Mouse (Mus musculus) heart, postnatal 0 days (tissue): ENCODE measurements around the gene Timm8a2.

ENCODE experiments used
- CTCF ChIP-seq: IDR thresholded peaks from 2 replicates; pipeline ENCODE4 v1.5.1; 2016; ENCODE audit warnings: antibody characterized with exemption, control low read depth, low read depth
- EP300 ChIP-seq: IDR thresholded peaks from 2 replicates; pipeline ENCODE4 v1.6.1; 2016; ENCODE audit warnings: antibody characterized with exemption, low read depth

- no peak for TF ChIP-seq CTCF
- TF ChIP-seq EP300: no peak
These were observed 39.0 kb upstream of the Timm8a2 start for GRCm38 (mm10) chr14:121995557-121995870.
